Mouse (Mus musculus) embryo, embryonic 10.5 days (tissue): ENCODE measurements at regions not wholly inside any gene's neighbourhood (a gene's known extent, or its start where the extent isn't known, plus 50 kb on each side); places are given as distances from the start of the nearest gene placed in this dataset.

Source experiments
- DNase-seq: peaks from one replicate; pipeline ENCODE4 v3.0.0-alpha.2; 2015; ENCODE audit warnings: low spot score

GRCm38 (mm10) chr1:28677700-28678099 lies 102.4 kb downstream of the Gm597 start:
- no peak for DNase-seq

DNA sequence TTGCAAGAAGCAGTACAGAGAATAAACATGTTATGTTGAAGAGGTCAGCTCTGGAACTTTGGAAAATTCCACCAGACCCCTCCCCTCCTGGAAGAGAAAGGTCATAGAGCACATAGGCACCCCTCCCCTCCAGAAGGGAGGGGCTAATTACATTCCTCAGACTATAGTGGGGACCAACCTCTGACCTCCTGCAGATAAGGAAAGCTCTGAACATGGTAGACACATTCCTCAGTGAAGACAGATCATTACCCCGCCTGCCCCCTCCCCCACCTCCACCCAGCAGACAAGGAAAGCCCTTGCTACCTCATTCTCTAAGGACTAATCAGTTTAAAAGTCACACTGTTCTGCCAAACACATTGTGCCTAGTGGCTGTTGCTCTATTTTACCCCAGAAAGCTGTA lies 104.7 kb downstream of the Gm597 start:
- DNase-seq = no peak

GRCm38 (mm10) chr1:28640818-28641217 lies 139.2 kb downstream of the Gm597 start:
- no peak for DNase-seq

DNA sequence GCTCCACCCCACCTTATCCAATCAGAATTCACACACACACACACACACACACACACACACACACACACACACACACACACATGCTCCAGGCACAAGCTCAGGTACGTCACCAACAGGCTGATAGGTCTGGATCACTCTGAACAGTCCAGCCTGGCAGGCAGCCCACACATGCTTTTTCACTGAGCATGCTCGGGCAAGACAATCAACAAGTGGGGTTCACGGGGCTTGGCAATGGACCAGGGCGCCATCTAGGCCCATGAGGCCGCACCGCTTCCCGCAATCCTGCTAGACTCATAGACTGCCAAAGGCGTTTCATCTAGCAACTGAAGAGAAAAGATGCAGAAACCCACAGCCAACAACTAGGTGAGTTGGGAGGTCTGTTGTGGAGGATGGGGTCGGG lies 157.3 kb downstream of the Gm597 start:
- no peak for DNase-seq

DNA sequence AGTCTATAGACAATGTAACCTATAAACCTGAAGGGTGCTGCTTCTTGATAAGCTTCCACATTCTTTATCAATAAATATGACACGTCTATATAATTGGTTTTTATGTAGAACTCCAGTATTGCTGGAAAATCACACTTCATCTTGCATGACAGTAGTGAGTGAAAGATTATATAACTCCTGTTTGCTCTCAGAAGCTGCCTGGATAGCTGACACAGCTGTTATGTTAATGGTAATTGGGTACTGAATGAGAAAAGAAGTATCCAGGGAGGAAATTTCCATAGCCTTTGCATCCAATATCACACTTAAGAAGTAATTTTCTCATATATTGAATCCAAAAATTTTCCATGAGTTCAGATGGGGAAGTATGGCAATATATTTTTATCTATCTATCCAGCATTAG lies 177.7 kb downstream of the Gm597 start:
- DNase-seq = no peak

DNA sequence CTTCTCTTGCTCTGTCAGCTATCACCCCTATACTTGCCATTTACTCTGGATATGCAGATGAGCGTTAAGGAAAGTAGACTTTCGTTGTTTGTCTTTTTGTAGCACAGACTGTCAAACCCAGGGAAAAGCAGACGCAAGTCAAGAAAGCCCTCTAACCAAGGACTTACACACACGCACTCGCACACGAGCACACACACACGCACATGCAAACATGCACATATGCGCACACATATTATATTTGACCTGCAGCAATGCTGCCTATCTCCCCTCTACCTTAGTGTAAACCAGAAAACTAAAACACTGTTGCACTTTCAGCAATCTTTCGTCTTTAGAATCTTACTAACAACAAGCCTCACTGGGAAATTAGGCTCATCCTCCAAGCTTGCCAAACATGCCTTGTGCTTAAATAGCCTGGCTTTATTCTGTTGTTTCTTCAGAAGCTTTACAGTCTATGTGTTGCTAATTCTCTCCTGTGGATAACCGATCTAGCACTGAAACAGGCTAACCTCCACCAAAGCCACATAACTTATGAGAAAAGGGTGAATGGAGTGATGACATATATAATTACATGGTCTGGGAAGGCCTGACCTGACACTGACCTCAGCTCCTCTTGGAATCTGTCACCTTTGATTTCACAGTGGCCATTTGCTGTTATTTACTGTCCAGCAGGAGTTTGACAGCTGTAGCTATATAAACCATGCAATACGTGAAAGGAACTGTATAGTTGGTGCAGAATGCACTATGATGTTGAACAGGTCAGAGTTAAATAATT lies 214.5 kb downstream of the Gm597 start:
- DNase-seq = peak; percentile 64

DNA sequence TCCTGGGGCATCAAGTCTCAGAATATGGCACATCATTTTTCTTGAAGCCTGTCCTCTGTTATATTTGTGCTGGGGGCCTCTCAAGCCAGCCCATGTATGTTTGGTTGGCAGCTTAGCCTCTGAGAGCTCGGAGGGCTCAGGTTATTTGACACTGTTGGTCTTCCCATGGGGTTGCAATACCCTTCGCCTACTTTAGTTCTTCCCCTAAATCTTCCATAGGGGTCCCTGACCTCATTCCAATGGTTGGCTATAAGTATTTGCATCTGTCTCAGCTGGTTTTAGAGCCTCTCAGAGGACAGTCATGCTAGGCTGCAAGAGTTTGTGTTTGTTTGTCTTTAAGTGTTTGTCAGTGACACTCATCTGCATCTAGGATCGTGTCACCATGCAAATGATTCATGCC lies 216.2 kb downstream of the Gm597 start:
- peak; percentile 18 for DNase-seq
